Mouse (Mus musculus) hindbrain, embryonic 11.5 days (tissue): Measurements from ENCODE around the gene Rps27. TPM values are rescaled to one million over a fixed set of nuclear protein-coding genes. Genes with fewer than 3 reads are reported as not detected.

ENCODE experiments used
- polyA plus RNA-seq: library from polyadenylated mRNA; unstranded; fragments of >200 nt; fragmentation: Nextera tagmentation; extraction: Ambion mirVana; gene quantifications from 2 replicates; pipeline ENCODE4 v1.2.1, GENCODE M21; 2014

Gene Rps27
- polyA plus RNA-seq, 1 experiment from 2014 or later: 1,121 TPM

Other genes with a start within 250 kb of the Rps27 start
- gene Hax1, start 214.9 kb downstream of the Rps27 start, polyA plus RNA-seq: 178 and 182 TPM in 2 replicates
- gene 4933434E20Rik, start 162.0 kb downstream of the Rps27 start, polyA plus RNA-seq: 223 and 230 TPM in 2 replicates
- gene Ubap2l, start 161.0 kb downstream of the Rps27 start, polyA plus RNA-seq: 203 and 230 TPM in 2 replicates
- 558 and 580 TPM in 2 replicates for gene Tpm3, start 141.0 kb downstream of the Rps27 start, polyA plus RNA-seq
- 0.32 and 0.66 TPM in 2 replicates for gene Nup210l, start 109.5 kb downstream of the Rps27 start, polyA plus RNA-seq
- gene Rab13, start within 50 bp of the Rps27 start, polyA plus RNA-seq: 14.6 and 15.5 TPM in 2 replicates
- 101 and 104 TPM in 2 replicates for gene Jtb, start 17.9 kb upstream of the Rps27 start, polyA plus RNA-seq
- 4.5 and 4.9 TPM in 2 replicates for gene Creb3l4, start 29.9 kb upstream of the Rps27 start, polyA plus RNA-seq
- 49.1 and 55.3 TPM in 2 replicates for gene Slc39a1, start 34.5 kb upstream of the Rps27 start, polyA plus RNA-seq
- 9.8 and 10.6 TPM in 2 replicates for gene Crtc2, start 40.5 kb upstream of the Rps27 start, polyA plus RNA-seq
- 3.8 and 4.5 TPM in 2 replicates for gene Dennd4b, start 51.5 kb upstream of the Rps27 start, polyA plus RNA-seq
- gene Gatad2b, start 79.5 kb upstream of the Rps27 start, polyA plus RNA-seq: 13.6 and 26.0 TPM in 2 replicates
- 13.5 and 14.8 TPM in 2 replicates for gene Slc27a3, start 176.3 kb upstream of the Rps27 start, polyA plus RNA-seq
- gene Ints3, start 220.0 kb upstream of the Rps27 start, polyA plus RNA-seq: 34.2 and 34.7 TPM in 2 replicates